Mouse (Mus musculus) neural tube, embryonic 12.5 days (tissue): Measurements from ENCODE around the gene Tes. TPM values are rescaled to one million over a fixed set of nuclear protein-coding genes. Genes with fewer than 3 reads are reported as not detected.

Experiments
- ATAC-seq: fragments of 200-750 bp; cut with Nextera tagmentation; 2 replicates; pipeline ENCODE4 v1.8.0; 2017; ENCODE audit warnings: low read depth, mild to moderate bottlenecking, moderate TSS enrichment, moderate library complexity; ENCODE audit not compliant: low FRiP score
- H3K27ac ChIP-seq: fragments of 300-500 bp; sonication (generic); 2 replicates; pipeline ENCODE4 v1.5.1; 2016
- H3K27me3 ChIP-seq: fragments of 300-500 bp; sonication (generic); replicated peaks from 2 replicates; pipeline ENCODE4 v1.6.1; 2016; ENCODE audit warnings: mild to moderate bottlenecking
- H3K36me3 ChIP-seq: fragments of 300-500 bp; sonication (generic); 2 replicates; pipeline ENCODE4 v1.6.1; 2016; ENCODE audit warnings: mild to moderate bottlenecking
- H3K4me1 ChIP-seq: fragments of 300-500 bp; sonication (generic); 2 replicates; pipeline ENCODE4 v1.6.1; 2016
- H3K4me2 ChIP-seq: fragments of 300-500 bp; sonication (generic); replicated peaks from 2 replicates; pipeline ENCODE4 v1.6.1; 2016; ENCODE audit warnings: mild to moderate bottlenecking
- H3K4me3 ChIP-seq: fragments of 300-500 bp; sonication (generic); 2 replicates; pipeline ENCODE4 v1.5.1; 2016
- H3K9ac ChIP-seq: fragments of 300-500 bp; sonication (generic); 2 replicates; pipeline ENCODE4 v1.6.1; 2016; ENCODE audit warnings: mild to moderate bottlenecking
- H3K9me3 ChIP-seq: fragments of 300-500 bp; sonication (generic); 2 replicates; pipeline ENCODE4 v1.6.1; 2016; ENCODE audit warnings: mild to moderate bottlenecking
- WGBS: fragments of 180-500 bp; shearing (Covaris S2); methylation state at CpG from one replicate; pipeline ENCODE4 v1.1.7; 2016; 5-methylcytosine and 5-hydroxymethylcytosine counted together
- polyA plus RNA-seq: library from polyadenylated mRNA; unstranded; fragments of >200 nt; fragmentation: Nextera tagmentation; extraction: Ambion mirVana; gene quantifications from 2 replicates; pipeline ENCODE4 v1.2.1, GENCODE M21; 2016

The Tes gene
- polyA plus RNA-seq, 1 experiment from 2014 or later, result 67.2 TPM

GRCm38 (mm10) chr6:17082238-17082637 is 17.3 kb downstream of the Tes start:
- Histone ChIP-seq H3K36me3 (no peaks in the 10 kb centered on the region), H3K4me2 (no peak overlapping the region), H3K9ac (no peak overlapping the region), H3K4me1 (0 out of 2 replicates have a peak, but pooled peaks cover 8% of the 10 kb centered on the region), H3K4me3 (no peak overlapping the region), H3K9me3 (no peaks in the 10 kb centered on the region), H3K27me3 (no peaks in the 10 kb centered on the region), H3K27ac (no peak overlapping the region)
- WGBS, result 75% methylated on average over 4 of the region's 4 CpGs
- no peak for ATAC-seq

GRCm38 (mm10) chr6:17082800-17083199 is 17.9 kb downstream of the Tes start:
- WGBS, result 84% methylated on average over 5 of the region's 5 CpGs
- Histone ChIP-seq H3K4me3 (no peak overlapping the region), H3K27ac (no peak overlapping the region), H3K27me3 (no peaks in the 10 kb centered on the region), H3K4me1 (0 out of 2 replicates have a peak, but pooled peaks cover 8% of the 10 kb centered on the region), H3K9ac (no peak overlapping the region), H3K4me2 (no peak overlapping the region), H3K36me3 (no peaks in the 10 kb centered on the region), H3K9me3 (no peaks in the 10 kb centered on the region)
- no peak for ATAC-seq

GRCm38 (mm10) chr6:17087485-17087884 is 22.5 kb downstream of the Tes start:
- Histone ChIP-seq H3K9me3 (no peaks in the 10 kb centered on the region), H3K4me3 (no peak overlapping the region), H3K9ac (no peak overlapping the region), H3K4me2 (no peak overlapping the region), H3K36me3 (no peaks in the 10 kb centered on the region), H3K4me1 (no peaks in the 10 kb centered on the region), H3K27me3 (no peaks in the 10 kb centered on the region), H3K27ac (no peak overlapping the region)
- WGBS, result 69% methylated on average over 6 of the region's 6 CpGs
- ATAC-seq, result no peak

GRCm38 (mm10) chr6:17097301-17097700 is 32.4 kb downstream of the Tes start:
- Histone ChIP-seq H3K4me2 (no peak overlapping the region), H3K36me3 (peaks cover 15% of the 10 kb centered on the region), H3K4me1 (no peaks in the 10 kb centered on the region), H3K9ac (no peak overlapping the region), H3K4me3 (no peak overlapping the region), H3K9me3 (no peaks in the 10 kb centered on the region), H3K27me3 (no peaks in the 10 kb centered on the region), H3K27ac (no peak overlapping the region)
- 90% methylated on average over 8 of the region's 8 CpGs for WGBS
- no peak for ATAC-seq

GRCm38 (mm10) chr6:17098559-17098958 is 33.6 kb downstream of the Tes start:
- Histone ChIP-seq H3K4me3 (no peak overlapping the region), H3K9me3 (no peaks in the 10 kb centered on the region), H3K36me3 (peaks cover 15% of the 10 kb centered on the region), H3K27me3 (no peaks in the 10 kb centered on the region), H3K4me1 (no peaks in the 10 kb centered on the region), H3K9ac (no peak overlapping the region), H3K27ac (no peak overlapping the region), H3K4me2 (no peak overlapping the region)
- 90% methylated on average over 9 of the region's 9 CpGs for WGBS
- no peak for ATAC-seq

- no peak for ATAC-seq
- Histone ChIP-seq H3K27ac (no peak overlapping the region), H3K9me3 (no peaks in the 10 kb centered on the region), H3K4me2 (no peak overlapping the region), H3K4me3 (no peak overlapping the region), H3K27me3 (no peaks in the 10 kb centered on the region), H3K4me1 (no peaks in the 10 kb centered on the region), H3K9ac (no peak overlapping the region), H3K36me3 (peaks cover 15% of the 10 kb centered on the region)
- WGBS, result 84% methylated on average over 25 of the region's 25 CpGs
These were observed 34.7 kb downstream of the Tes start for GRCm38 (mm10) chr6:17099477-17100130.

GRCm38 (mm10) chr6:17105714-17106113 is 40.8 kb downstream of the Tes start:
- no peak for ATAC-seq
- no peak overlapping the region for H3K4me2 ChIP-seq
- no peak overlapping the region for H3K4me3 ChIP-seq
- H3K27ac ChIP-seq, result no peak overlapping the region
- no peaks in the 10 kb centered on the region for H3K4me1 ChIP-seq
- H3K36me3 ChIP-seq, result peaks cover 6% of the 10 kb centered on the region; the same call in 1 of the 2 replicates
- H3K9me3 ChIP-seq, result no peaks in the 10 kb centered on the region
- no peak overlapping the region for H3K9ac ChIP-seq
- H3K27me3 ChIP-seq, result no peaks in the 10 kb centered on the region

GRCm38 (mm10) chr6:17106493-17106892 is 41.5 kb downstream of the Tes start:
- no peak overlapping the region for H3K9ac ChIP-seq
- H3K27ac ChIP-seq, result no peak overlapping the region
- no peak for ATAC-seq
- H3K4me2 ChIP-seq, result no peak overlapping the region
- H3K4me3 ChIP-seq, result no peak overlapping the region
- H3K27me3 ChIP-seq, result no peaks in the 10 kb centered on the region
- 97% methylated on average over 5 of the region's 5 CpGs for WGBS
- H3K36me3 ChIP-seq, result no peaks in the 10 kb centered on the region
- no peaks in the 10 kb centered on the region for H3K9me3 ChIP-seq
- H3K4me1 ChIP-seq, result no peaks in the 10 kb centered on the region

GRCm38 (mm10) chr6:17109204-17109603 is 44.3 kb downstream of the Tes start:
- ATAC-seq, result no peak
- no peaks in the 10 kb centered on the region for H3K36me3 ChIP-seq
- WGBS, result 87% methylated on average over 4 of the region's 4 CpGs
- H3K4me3 ChIP-seq, result no peak overlapping the region
- H3K9me3 ChIP-seq, result no peaks in the 10 kb centered on the region
- no peak overlapping the region for H3K27ac ChIP-seq
- H3K9ac ChIP-seq, result no peak overlapping the region
- H3K27me3 ChIP-seq, result no peaks in the 10 kb centered on the region
- H3K4me2 ChIP-seq, result no peak overlapping the region
- no peaks in the 10 kb centered on the region for H3K4me1 ChIP-seq

GRCm38 (mm10) chr6:17110564-17111100 is 45.7 kb downstream of the Tes start:
- Histone ChIP-seq H3K4me3 (no peak overlapping the region), H3K27me3 (no peaks in the 10 kb centered on the region), H3K4me1 (no peaks in the 10 kb centered on the region), H3K27ac (no peak overlapping the region), H3K4me2 (no peak overlapping the region), H3K36me3 (no peaks in the 10 kb centered on the region), H3K9ac (no peak overlapping the region), H3K9me3 (no peaks in the 10 kb centered on the region)
- WGBS, result 76% methylated on average over 6 of the region's 6 CpGs
- ATAC-seq, result no peak

GRCm38 (mm10) chr6:17112081-17112480 is 47.1 kb downstream of the Tes start:
- H3K9ac ChIP-seq, result no peak overlapping the region
- WGBS, result 92% methylated on average over 1 of the region's 1 CpGs
- no peak overlapping the region for H3K4me3 ChIP-seq
- no peaks in the 10 kb centered on the region for H3K27me3 ChIP-seq
- H3K27ac ChIP-seq, result no peak overlapping the region
- H3K36me3 ChIP-seq, result no peaks in the 10 kb centered on the region
- no peak overlapping the region for H3K4me2 ChIP-seq
- ATAC-seq, result no peak
- no peaks in the 10 kb centered on the region for H3K4me1 ChIP-seq
- no peaks in the 10 kb centered on the region for H3K9me3 ChIP-seq

- H3K4me1 ChIP-seq, result no peaks in the 10 kb centered on the region
- ATAC-seq, result no peak
- H3K4me2 ChIP-seq, result no peak overlapping the region
- no peaks in the 10 kb centered on the region for H3K27me3 ChIP-seq
- no peaks in the 10 kb centered on the region for H3K9me3 ChIP-seq
- no peak overlapping the region for H3K4me3 ChIP-seq
- no peak overlapping the region for H3K9ac ChIP-seq
- 93% methylated on average over 2 of the region's 2 CpGs for WGBS
- no peaks in the 10 kb centered on the region for H3K36me3 ChIP-seq
- H3K27ac ChIP-seq, result no peak overlapping the region
These were observed 48.0 kb downstream of the Tes start for GRCm38 (mm10) chr6:17112990-17113389.

GRCm38 (mm10) chr6:17114588-17114987 is 49.6 kb downstream of the Tes start:
- Histone ChIP-seq H3K4me2 (no peak overlapping the region), H3K9me3 (no peaks in the 10 kb centered on the region), H3K36me3 (no peaks in the 10 kb centered on the region), H3K9ac (no peak overlapping the region), H3K27ac (no peak overlapping the region), H3K27me3 (no peaks in the 10 kb centered on the region), H3K4me1 (no peaks in the 10 kb centered on the region), H3K4me3 (no peak overlapping the region)
- 81% methylated on average over 5 of the region's 5 CpGs for WGBS
- no peak for ATAC-seq
